Mouse (Mus musculus) myocyte (in vitro differentiated cells): ENCODE measurements around the gene Tle2. TPM values are rescaled to one million over a fixed set of nuclear protein-coding genes. Genes with fewer than 3 reads are reported as not detected.

Source experiments
- H3K27me3 ChIP-seq: one replicate; pipeline ENCODE4 v1.6.1; 2011; ENCODE audit not compliant: control insufficient read depth, insufficient read depth, insufficient read length
- H3K36me3 ChIP-seq: one replicate; pipeline ENCODE4 v1.6.1; 2011; ENCODE audit not compliant: control insufficient read depth, insufficient read depth
- H3K4me2 ChIP-seq: one replicate; pipeline ENCODE4 v1.6.1; 2011; ENCODE audit warnings: low read depth, control low read depth
- H3K4me3 ChIP-seq: one replicate; pipeline ENCODE4 v1.5.1; 2011; ENCODE audit warnings: mild to moderate bottlenecking, control low read depth, moderate library complexity
- H3K79me2 ChIP-seq: one replicate; pipeline ENCODE4 v1.6.1; 2011; ENCODE audit not compliant: control insufficient read depth, insufficient read depth
- H3ac ChIP-seq: one replicate; pipeline ENCODE4 v1.6.1; 2011; ENCODE audit not compliant: control insufficient read depth, insufficient read length
- CEBPB ChIP-seq: IDR thresholded peaks from 2 replicates; pipeline ENCODE4 v1.6.1; 2011; ENCODE audit warnings: mild to moderate bottlenecking, moderate library complexity; ENCODE audit not compliant: poor library complexity, insufficient read depth, severe bottlenecking
- E2F4 ChIP-seq: IDR thresholded peaks from one replicate; pipeline ENCODE4 v1.6.1; 2011; ENCODE audit warnings: mild to moderate bottlenecking, control low read depth, moderate library complexity; ENCODE audit not compliant: insufficient read depth
- MAX ChIP-seq: IDR thresholded peaks from one replicate; pipeline ENCODE4 v1.6.1; 2011; ENCODE audit warnings: low read depth, mild to moderate bottlenecking, control low read depth
- MYOD1 ChIP-seq, 3 experiments: IDR thresholded peaks; one replicate each; pipeline ENCODE4 v1.6.1; 2011; ENCODE audit warnings: control low read depth in 2 of 3, low read depth in 2 of 3, mild to moderate bottlenecking in 2 of 3, moderate library complexity in 1 of 3; ENCODE audit not compliant: insufficient read length in 2 of 3, control insufficient read depth in 1 of 3
- MYOG ChIP-seq, 3 experiments: IDR thresholded peaks; one replicate each; pipeline ENCODE4 v1.6.1; 2011; ENCODE audit warnings: control low read depth in 2 of 3, low read depth in 2 of 3, mild to moderate bottlenecking in 2 of 3; ENCODE audit not compliant: insufficient read length in 2 of 3, control insufficient read depth in 1 of 3, insufficient read depth in 1 of 3
- POLR2A ChIP-seq: IDR thresholded peaks from one replicate; pipeline ENCODE4 v1.6.1; 2011; ENCODE audit warnings: low read depth, mild to moderate bottlenecking, control low read depth, moderate library complexity; ENCODE audit not compliant: insufficient read length
- POLR2AphosphoS2 ChIP-seq: IDR thresholded peaks from one replicate; pipeline ENCODE4 v1.6.1; 2011; ENCODE audit warnings: low read depth, control low read depth; ENCODE audit not compliant: insufficient read length
- REST ChIP-seq: IDR thresholded peaks from one replicate; pipeline ENCODE4 v1.6.1; 2011; ENCODE audit warnings: mild to moderate bottlenecking, control low read depth, moderate library complexity; ENCODE audit not compliant: insufficient read depth, insufficient read length
- SRF ChIP-seq: IDR thresholded peaks from one replicate; pipeline ENCODE4 v1.6.1; 2011; ENCODE audit warnings: low read depth; ENCODE audit not compliant: control insufficient read depth, insufficient read length
- TCF12 ChIP-seq: IDR thresholded peaks from one replicate; pipeline ENCODE4 v1.6.1; 2011; ENCODE audit warnings: mild to moderate bottlenecking, control low read depth; ENCODE audit not compliant: poor library complexity, insufficient read depth, severe bottlenecking
- TCF3 ChIP-seq: IDR thresholded peaks from one replicate; pipeline ENCODE4 v1.6.1; 2011; ENCODE audit warnings: low read depth, control low read depth; ENCODE audit not compliant: insufficient read length
- USF1 ChIP-seq: IDR thresholded peaks from one replicate; pipeline ENCODE4 v1.6.1; 2011; ENCODE audit warnings: low read depth, mild to moderate bottlenecking, control low read depth, moderate library complexity
- polyA plus RNA-seq: library from polyadenylated mRNA; unstranded; fragments of >200 nt; fragmentation: generic; extraction: Trizol; gene quantifications from one replicate; pipeline ENCODE4 v1.2.1, GENCODE M21; 2012; ENCODE audit warnings: missing spikeins

Gene Tle2
- polyA plus RNA-seq, 1 experiment = 11.3 TPM

DNA sequence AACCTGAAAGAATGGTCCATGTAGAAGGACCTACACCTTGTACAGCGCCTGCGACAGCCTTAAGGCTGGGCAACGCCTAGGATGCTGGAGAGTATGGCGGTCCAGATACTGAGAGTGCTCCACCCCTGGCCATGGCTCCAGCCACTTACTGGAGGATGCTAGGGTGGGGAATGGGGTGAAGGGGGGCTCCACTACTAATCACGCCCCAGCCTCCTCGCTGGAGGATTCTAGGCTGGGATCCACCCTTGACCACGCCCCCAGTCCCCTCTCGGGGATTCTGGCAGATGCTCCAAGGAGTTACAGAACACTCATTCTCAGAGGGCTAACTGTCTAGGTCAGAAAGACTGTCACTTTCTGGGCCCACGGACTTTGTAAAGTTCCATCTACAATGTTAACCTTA lies 1.4 kb upstream of the Tle2 start:
- H3K4me2 ChIP-seq = no peak overlapping the region
- H3K79me2 ChIP-seq = no peaks in the 10 kb centered on the region
- H3K27me3 ChIP-seq = no peaks in the 10 kb centered on the region
- H3K4me3 ChIP-seq = no peak overlapping the region
- TF ChIP-seq USF1 (no peak), SRF (no peak), POLR2AphosphoS2 (no peak)
- H3ac ChIP-seq = no peak overlapping the region
- no peaks in the 10 kb centered on the region for H3K36me3 ChIP-seq

GRCm38 (mm10) chr10:81575208-81575631 lies 859 bp downstream of the Tle2 start:
- no peaks in the 10 kb centered on the region for H3K79me2 ChIP-seq
- no peaks in the 10 kb centered on the region for H3K36me3 ChIP-seq
- peak overlapping the region; percentile 75 for H3K4me2 ChIP-seq
- no peaks in the 10 kb centered on the region for H3K27me3 ChIP-seq
- TF ChIP-seq REST (no peak), POLR2A (peak; percentile 72), MAX (no peak), POLR2AphosphoS2 (no peak), MYOD1 (IDR thresholded peaks at IDR 0.05; ENCODE audit: control insufficient read depth in 1 of 3, insufficient read length in 2 of 3, low read depth in 2 of 3) (peak in 2 of 3 experiments; percentile 31 to 78), USF1 (no peak), TCF3 (peak; percentile 35), E2F4 (no peak), SRF (no peak), MYOG (IDR thresholded peaks at IDR 0.05; ENCODE audit: control insufficient read depth in 1 of 3, insufficient read depth in 1 of 3, insufficient read length in 2 of 3, low read depth in 2 of 3) (peak in 2 of 3 experiments; percentile 45 to 85), TCF12 (no peak)
- H3K4me3 ChIP-seq = peak overlapping the region; percentile 29
- H3ac ChIP-seq = no peak overlapping the region

DNA sequence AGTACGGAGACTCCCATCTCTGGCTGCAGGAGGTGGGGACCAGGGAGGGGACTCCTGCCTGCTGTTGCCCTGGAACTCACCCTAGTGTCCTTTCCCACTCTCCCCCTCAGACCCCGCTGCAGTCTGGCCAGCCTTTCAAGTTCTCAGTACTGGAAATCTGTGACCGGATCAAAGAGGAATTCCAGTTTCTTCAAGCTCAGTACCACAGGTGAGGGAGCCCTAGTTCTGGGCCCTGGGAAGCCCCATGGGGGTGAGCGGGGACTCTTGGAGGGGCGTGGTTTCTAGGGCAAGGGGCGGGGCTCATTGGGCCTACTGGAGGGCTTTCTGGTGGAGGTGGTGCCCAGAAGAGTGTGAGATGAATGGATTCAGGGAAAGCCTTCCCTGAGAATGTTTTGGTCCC lies 1.3 kb downstream of the Tle2 start:
- Histone ChIP-seq H3K27me3 (no peaks in the 10 kb centered on the region), H3K4me2 (peak overlapping the region; percentile 75), H3K4me3 (peak overlapping the region; percentile 29), H3K36me3 (no peaks in the 10 kb centered on the region), H3ac (no peak overlapping the region), H3K79me2 (no peaks in the 10 kb centered on the region)
- TF ChIP-seq MYOD1 (IDR thresholded peaks at IDR 0.05; ENCODE audit: control insufficient read depth in 1 of 3, insufficient read length in 2 of 3, low read depth in 2 of 3) (no peak), CEBPB (no peak), MAX (no peak), TCF12 (no peak), USF1 (no peak), MYOG (IDR thresholded peaks at IDR 0.05; ENCODE audit: control insufficient read depth in 1 of 3, insufficient read depth in 1 of 3, insufficient read length in 2 of 3, low read depth in 2 of 3) (no peak), POLR2AphosphoS2 (no peak), SRF (no peak), REST (no peak), E2F4 (no peak), POLR2A (no peak), TCF3 (no peak)

DNA sequence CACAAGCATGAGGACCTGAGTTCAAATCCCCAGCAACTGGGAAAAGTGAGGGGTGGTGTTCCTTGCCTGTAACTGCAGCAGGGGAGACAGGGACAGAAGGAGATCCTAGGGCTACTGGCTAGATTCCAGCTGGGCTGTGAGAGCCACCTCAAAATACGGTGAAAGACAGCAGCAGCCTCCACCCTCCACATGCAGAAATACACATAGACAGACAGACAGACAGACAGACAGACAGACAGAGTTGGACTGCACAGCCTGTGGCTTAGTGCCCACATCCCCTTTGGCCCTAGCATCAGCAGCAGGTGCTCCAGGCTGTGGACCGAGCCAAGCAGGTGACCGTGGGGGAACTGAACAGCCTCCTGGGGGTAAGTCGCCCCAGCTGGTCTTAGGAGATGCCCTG lies 5.6 kb downstream of the Tle2 start:
- TF ChIP-seq REST (no peak), TCF12 (no peak), SRF (no peak), E2F4 (no peak), MYOG (IDR thresholded peaks at IDR 0.05; ENCODE audit: control insufficient read depth in 1 of 3, insufficient read depth in 1 of 3, insufficient read length in 2 of 3, low read depth in 2 of 3) (no peak), POLR2AphosphoS2 (no peak), USF1 (no peak), CEBPB (no peak), TCF3 (no peak), MAX (no peak), MYOD1 (IDR thresholded peaks at IDR 0.05; ENCODE audit: control insufficient read depth in 1 of 3, insufficient read length in 2 of 3, low read depth in 2 of 3) (no peak), POLR2A (no peak)
- no peaks in the 10 kb centered on the region for H3K79me2 ChIP-seq
- H3K4me3 ChIP-seq = no peak overlapping the region
- H3ac ChIP-seq = no peak overlapping the region
- no peaks in the 10 kb centered on the region for H3K27me3 ChIP-seq
- H3K4me2 ChIP-seq = no peak overlapping the region
- H3K36me3 ChIP-seq = no peaks in the 10 kb centered on the region

GRCm38 (mm10) chr10:81580441-81581070 lies 6.2 kb downstream of the Tle2 start:
- Histone ChIP-seq H3K4me3 (no peak overlapping the region), H3K4me2 (no peak overlapping the region), H3K79me2 (no peaks in the 10 kb centered on the region), H3K27me3 (no peaks in the 10 kb centered on the region), H3ac (no peak overlapping the region), H3K36me3 (no peaks in the 10 kb centered on the region)
- TF ChIP-seq MYOG (IDR thresholded peaks at IDR 0.05; ENCODE audit: control insufficient read depth in 1 of 3, insufficient read depth in 1 of 3, insufficient read length in 2 of 3, low read depth in 2 of 3) = no peak
- TF ChIP-seq POLR2AphosphoS2 = no peak
- no peak for TF ChIP-seq TCF3
- no peak for TF ChIP-seq CEBPB
- no peak for TF ChIP-seq POLR2A
- no peak for TF ChIP-seq E2F4
- TF ChIP-seq MAX = no peak
- no peak for TF ChIP-seq REST
- no peak for TF ChIP-seq USF1
- no peak for TF ChIP-seq SRF
- no peak for TF ChIP-seq MYOD1 (IDR thresholded peaks at IDR 0.05; ENCODE audit: control insufficient read depth in 1 of 3, insufficient read length in 2 of 3, low read depth in 2 of 3)
